Mouse (Mus musculus): ENCODE data around the gene Gabrb1. TPM values are rescaled to one million over a fixed set of nuclear protein-coding genes. Genes with fewer than 3 reads are reported as not detected.
A peak's percentile ranks its signal among the peaks of the same experiment; 100 is the strongest.
"Not testable (repeated sequence)": the region's sequence is repeated elsewhere in the genome, so short reads cannot be mapped to it uniquely, and the experiment has no call there.

Gabrb1 gene
- polyA plus RNA-seq, 1 experiment from 2014 or later = 2.1 TPM

DNA sequence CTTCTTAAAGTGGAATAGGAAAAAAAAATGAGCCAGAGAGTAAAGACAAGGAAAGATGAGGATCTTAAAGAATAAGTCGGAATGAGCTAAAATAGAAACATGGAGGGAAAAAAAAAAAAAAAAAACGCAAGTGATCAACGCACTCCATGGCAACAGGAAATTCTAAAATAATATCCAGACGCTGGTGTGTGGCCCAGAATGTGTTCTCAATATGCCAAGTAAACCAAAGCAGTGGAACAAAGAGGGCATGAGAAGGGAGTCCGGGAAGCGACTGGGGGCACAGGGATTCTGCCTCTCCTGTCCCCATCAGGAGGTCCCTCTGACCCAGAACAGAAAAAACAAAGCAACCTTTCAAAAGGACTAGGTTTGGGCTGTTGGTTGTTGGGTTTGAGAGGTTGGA, 410.9 kb downstream of the Gabrb1 start:
- H3K36me3 ChIP-seq = no peaks in the 10 kb centered on the region
- WGBS = 65% methylated on average over 6 of the region's 6 CpGs
- ATAC-seq (ENCODE audit: low FRiP score, low read depth) = no peak

DNA sequence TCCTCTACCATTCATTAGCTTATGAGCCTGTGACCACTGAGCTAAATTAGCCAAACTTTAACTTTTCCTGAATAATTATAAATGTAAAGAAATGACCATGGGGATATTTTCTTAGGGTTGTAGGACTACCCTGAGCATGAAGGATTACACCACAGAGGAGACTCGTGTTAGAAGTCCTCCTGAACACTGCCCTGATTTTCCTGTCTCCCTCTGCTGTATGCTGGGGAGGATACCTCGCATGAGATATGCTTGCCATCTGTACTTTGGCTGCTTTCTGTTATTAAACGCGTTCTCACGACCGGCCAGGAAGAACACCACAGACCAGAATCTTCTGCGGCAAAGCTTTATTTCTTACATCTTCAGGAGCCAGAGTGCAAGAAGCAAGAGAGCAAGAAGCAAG, 411.5 kb downstream of the Gabrb1 start:
- not testable (repeated sequence) for H3K27ac ChIP-seq (replicated peaks); ATAC-seq (ENCODE audit: low FRiP score, low read depth); H3K4me3 ChIP-seq; H3K9ac ChIP-seq (replicated peaks); H3K36me3 ChIP-seq; H3K27me3 ChIP-seq; H3K4me2 ChIP-seq (replicated peaks); H3K9me3 ChIP-seq; H3K4me1 ChIP-seq
- WGBS = 90% methylated on average over 7 of the region's 7 CpGs

More for the DNA sequence above, 410.9 kb downstream of the Gabrb1 start:
- Histone ChIP-seq H3K27me3 (no peaks in the 10 kb centered on the region), H3K9ac (replicated peaks) (no peak overlapping the region), H3K4me2 (replicated peaks) (no peak overlapping the region), H3K27ac (replicated peaks) (no peak overlapping the region), H3K4me3 (no peak overlapping the region), H3K9me3 (no peaks in the 10 kb centered on the region), H3K4me1 (no peaks in the 10 kb centered on the region)

DNA sequence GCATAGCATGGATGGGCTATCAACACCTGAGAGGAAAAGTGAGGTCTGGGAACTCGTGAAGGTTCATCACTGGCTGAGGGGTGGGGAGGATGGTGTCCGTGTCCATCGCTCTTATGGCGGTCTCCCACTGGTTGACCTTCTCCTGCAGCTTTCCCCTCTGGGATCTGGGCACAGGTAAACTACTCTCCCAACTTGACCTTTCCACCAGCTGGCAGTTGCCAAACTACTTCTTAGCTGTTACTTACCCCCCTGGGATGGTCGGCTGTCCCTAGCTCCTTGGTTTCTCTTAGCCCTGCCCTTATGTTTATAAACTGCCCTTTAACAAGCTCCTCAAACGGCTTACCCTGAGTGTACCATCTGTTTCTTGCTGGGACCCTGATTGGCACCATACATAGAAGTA, 418.9 kb downstream of the Gabrb1 start:
- no peak for ATAC-seq (ENCODE audit: low FRiP score, low read depth)
- Histone ChIP-seq H3K27ac (replicated peaks) (no peak overlapping the region), H3K4me1 (no peaks in the 10 kb centered on the region), H3K4me3 (no peak overlapping the region), H3K27me3 (no peaks in the 10 kb centered on the region), H3K9ac (replicated peaks) (no peak overlapping the region), H3K4me2 (replicated peaks) (no peak overlapping the region), H3K36me3 (no peaks in the 10 kb centered on the region), H3K9me3 (no peaks in the 10 kb centered on the region)
- WGBS = 94% methylated on average over 6 of the region's 6 CpGs

DNA sequence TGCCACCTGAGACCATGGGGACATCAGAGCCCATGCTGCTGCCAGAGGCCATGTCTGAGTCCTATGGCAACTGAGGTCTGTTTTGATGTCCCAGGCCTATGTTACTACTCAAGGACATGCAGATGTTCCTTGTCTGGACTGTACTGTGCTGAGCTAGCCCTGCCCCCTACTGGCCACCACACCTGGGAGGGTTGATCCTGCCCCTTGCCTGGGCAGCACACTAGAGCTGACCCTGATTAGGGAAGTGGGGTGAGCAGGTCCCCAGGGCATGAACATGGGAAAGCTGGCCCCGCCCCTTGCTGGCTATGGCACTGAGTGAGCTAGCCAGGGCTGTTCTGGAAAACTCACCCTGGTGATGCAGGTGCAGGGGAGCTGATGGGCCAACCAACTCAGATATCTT, 428.6 kb downstream of the Gabrb1 start:
- peak; percentile 52; the same call in 1 of the 2 replicates for ATAC-seq (ENCODE audit: low FRiP score, low read depth)
- no peak overlapping the region for H3K4me2 ChIP-seq (replicated peaks)
- H3K36me3 ChIP-seq = no peaks in the 10 kb centered on the region
- no peaks in the 10 kb centered on the region for H3K27me3 ChIP-seq
- whole genome bisulfite sequencing = 86% methylated on average over 1 of the region's 1 CpGs
- H3K9me3 ChIP-seq = no peaks in the 10 kb centered on the region
- no peak overlapping the region for H3K27ac ChIP-seq (replicated peaks)
- H3K4me3 ChIP-seq = no peak overlapping the region
- H3K9ac ChIP-seq (replicated peaks) = no peak overlapping the region
- no peaks in the 10 kb centered on the region for H3K4me1 ChIP-seq

DNA sequence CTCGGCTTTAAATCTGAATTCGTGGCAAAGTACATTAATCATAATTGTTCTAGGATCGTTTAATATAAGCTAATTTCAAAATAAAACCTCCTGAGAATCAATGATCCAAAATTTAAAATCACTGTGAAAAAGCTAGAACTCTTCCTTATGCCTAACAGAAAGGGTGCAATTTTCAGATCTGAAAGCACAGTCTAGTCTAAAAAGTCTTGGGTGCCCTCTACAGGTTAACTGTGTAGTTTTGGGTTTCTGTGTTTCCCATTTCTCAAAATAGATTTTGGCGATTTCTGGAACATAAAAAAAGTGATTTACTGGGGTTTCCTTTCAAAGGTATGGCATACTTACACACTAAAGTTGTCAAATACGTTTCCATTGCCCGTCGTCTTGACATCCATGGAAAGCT, 436.7 kb downstream of the Gabrb1 start:
- Histone ChIP-seq H3K4me2 (replicated peaks) (no peak overlapping the region), H3K9ac (replicated peaks) (no peak overlapping the region)

DNA sequence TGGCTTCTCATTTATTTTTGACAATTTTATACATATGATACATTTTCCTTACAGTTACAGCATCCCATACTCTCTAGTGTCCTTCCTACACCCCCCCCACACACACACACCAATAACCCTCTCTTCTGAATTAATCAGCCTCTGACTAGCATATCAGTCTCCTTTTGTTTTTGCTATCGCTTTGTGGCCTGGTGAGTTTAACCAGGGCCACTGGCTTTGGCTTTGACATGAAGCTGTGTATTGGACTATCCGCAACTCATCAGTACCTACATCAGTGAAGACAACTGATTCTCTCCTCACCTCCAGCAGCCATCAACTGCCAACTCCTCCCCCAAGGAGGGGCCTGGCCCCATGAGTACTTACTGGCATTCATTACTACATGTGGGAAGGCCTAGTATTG, 437.1 kb downstream of the Gabrb1 start:
- 85% methylated on average over 2 of the region's 2 CpGs for WGBS
- Histone ChIP-seq H3K27me3 (no peaks in the 10 kb centered on the region), H3K4me1 (no peaks in the 10 kb centered on the region), H3K4me2 (replicated peaks) (no peak overlapping the region), H3K9me3 (no peaks in the 10 kb centered on the region), H3K9ac (replicated peaks) (no peak overlapping the region), H3K4me3 (no peak overlapping the region), H3K27ac (replicated peaks) (no peak overlapping the region), H3K36me3 (no peaks in the 10 kb centered on the region)
- ATAC-seq (ENCODE audit: low FRiP score, low read depth) = no peak

More for the DNA sequence above, 436.7 kb downstream of the Gabrb1 start:
- Histone ChIP-seq H3K9me3 (no peaks in the 10 kb centered on the region), H3K27me3 (no peaks in the 10 kb centered on the region), H3K4me3 (no peak overlapping the region), H3K36me3 (no peaks in the 10 kb centered on the region), H3K4me1 (no peaks in the 10 kb centered on the region), H3K27ac (replicated peaks) (no peak overlapping the region)
- peak; percentile 69; the same call in 1 of the 2 replicates for ATAC-seq (ENCODE audit: low FRiP score, low read depth)
- WGBS = 62% methylated on average over 7 of the region's 7 CpGs

DNA sequence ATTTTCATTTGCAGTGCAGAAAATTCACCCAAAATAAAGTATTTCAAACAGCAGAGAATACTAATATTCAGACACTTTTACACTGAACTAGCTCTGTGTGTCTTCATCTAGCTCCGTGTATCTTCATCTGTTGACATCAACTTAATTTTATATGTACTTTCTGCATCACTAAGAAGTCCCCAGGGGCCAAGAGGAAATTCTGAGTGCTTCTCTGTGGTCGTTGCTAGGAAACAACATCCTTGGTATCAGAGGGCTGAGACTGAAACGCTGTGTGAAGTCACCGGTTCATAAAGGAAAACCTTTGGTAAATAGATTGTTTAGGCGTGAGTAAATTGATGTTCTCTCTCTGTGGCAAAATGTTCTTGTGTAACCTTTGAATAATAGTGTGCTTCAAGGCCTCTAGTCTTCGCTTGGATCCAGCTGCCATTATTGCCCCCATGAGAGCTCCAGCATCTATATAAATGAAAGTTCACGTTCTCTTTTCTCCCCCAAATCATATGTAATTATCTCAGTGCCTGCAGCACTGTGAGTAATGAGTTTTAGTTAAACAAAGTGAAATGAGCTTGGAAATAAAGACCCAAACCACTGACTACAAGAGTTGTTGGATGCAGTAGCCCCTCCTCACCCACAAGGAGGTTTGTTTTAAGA, 446.5 kb downstream of the Gabrb1 start:
- Histone ChIP-seq H3K4me2 (replicated peaks) (no peak overlapping the region), H3K36me3 (no peaks in the 10 kb centered on the region), H3K27me3 (no peaks in the 10 kb centered on the region), H3K9ac (replicated peaks) (no peak overlapping the region), H3K9me3 (no peaks in the 10 kb centered on the region), H3K27ac (replicated peaks) (no peak overlapping the region), H3K4me1 (no peaks in the 10 kb centered on the region), H3K4me3 (no peak overlapping the region)
- no peak for ATAC-seq (ENCODE audit: low FRiP score, low read depth)
- WGBS = 52% methylated on average over 7 of the region's 7 CpGs

DNA sequence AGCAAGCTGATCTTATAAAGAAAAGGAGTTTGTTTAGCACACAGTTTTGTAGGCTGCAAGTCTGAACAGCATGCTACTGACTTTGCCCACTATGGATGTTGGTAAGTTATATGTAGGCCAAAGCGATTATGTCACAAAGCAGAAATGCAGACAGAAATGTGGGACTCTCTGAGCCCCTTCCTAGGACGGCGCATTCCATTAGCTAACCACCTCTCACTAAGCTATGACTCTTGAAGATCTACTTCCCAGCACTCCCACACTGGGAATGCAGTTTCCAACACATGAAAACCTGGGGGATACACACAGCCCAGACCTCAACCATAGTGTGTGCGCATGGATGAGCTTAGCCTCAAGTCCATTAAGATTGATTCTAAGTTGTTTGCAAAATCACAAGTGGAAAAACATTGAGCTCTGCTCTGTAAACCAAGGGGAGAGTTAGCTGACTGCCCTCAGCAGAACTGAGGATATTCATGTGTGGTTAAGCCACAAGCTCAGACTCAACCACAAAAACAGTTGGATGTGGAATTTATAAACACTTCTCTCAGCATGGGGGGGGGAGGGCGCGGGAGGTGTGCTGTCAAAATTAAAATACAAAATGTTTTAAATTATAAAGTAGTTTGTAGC, 464.6 kb downstream of the Gabrb1 start:
- H3K27ac ChIP-seq (replicated peaks) = no peak overlapping the region
- no peaks in the 10 kb centered on the region for H3K4me1 ChIP-seq
- no peak overlapping the region for H3K4me3 ChIP-seq
- H3K9ac ChIP-seq (replicated peaks) = no peak overlapping the region
- H3K36me3 ChIP-seq = no peaks in the 10 kb centered on the region
- no peaks in the 10 kb centered on the region for H3K27me3 ChIP-seq
- no peaks in the 10 kb centered on the region for H3K9me3 ChIP-seq
- ATAC-seq (ENCODE audit: low FRiP score, low read depth) = no peak
- 92% methylated on average over 6 of the region's 6 CpGs for WGBS
- H3K4me2 ChIP-seq (replicated peaks) = no peak overlapping the region

DNA sequence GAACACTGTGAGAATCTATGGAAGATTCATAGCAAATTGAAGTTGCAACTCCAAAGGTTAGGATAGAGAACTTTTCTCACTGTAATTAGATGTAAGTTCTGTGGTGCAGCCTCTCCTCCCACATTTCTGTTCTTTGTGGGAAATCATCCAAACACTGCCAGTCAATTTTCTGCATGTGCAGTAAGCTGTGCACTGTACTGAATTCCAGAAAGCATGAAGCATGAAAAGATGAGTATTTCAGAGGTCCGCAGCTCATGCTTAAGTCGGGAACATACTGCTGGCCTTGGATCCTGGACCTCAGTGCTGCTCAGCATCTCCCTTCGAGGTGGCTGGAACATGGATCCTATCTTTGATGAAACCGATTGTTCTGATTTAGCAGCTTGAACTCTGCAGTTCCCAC, 468.8 kb downstream of the Gabrb1 start:
- H3K4me2 ChIP-seq (replicated peaks) = no peak overlapping the region
- no peak overlapping the region for H3K9ac ChIP-seq (replicated peaks)
- 94% methylated on average over 4 of the region's 4 CpGs for WGBS
- no peak for ATAC-seq (ENCODE audit: low FRiP score, low read depth)
- no peaks in the 10 kb centered on the region for H3K4me1 ChIP-seq
- no peaks in the 10 kb centered on the region for H3K36me3 ChIP-seq
- H3K9me3 ChIP-seq = no peaks in the 10 kb centered on the region
- H3K27ac ChIP-seq (replicated peaks) = no peak overlapping the region
- no peak overlapping the region for H3K4me3 ChIP-seq
- H3K27me3 ChIP-seq = no peaks in the 10 kb centered on the region

DNA sequence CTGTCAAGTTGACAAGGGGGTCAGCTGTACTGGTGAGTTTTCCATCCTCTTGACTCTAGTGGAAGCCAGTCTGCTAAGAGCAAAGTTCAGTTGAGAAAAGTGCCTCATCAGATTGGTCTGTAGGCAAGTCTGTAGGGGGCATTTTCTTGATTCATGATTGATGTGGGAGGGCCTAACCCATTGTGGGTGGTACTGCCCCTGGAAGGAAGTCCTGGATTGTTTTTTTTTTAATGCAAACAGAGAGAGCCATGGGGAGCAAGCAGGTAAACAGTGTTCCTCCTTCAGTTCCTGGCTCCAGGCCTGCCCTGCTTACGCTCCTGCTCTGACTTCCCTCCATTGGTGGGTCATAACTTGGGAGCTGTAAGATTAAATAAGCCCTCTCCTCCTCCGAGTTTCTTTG, 476.0 kb downstream of the Gabrb1 start:
- H3K4me2 ChIP-seq (replicated peaks) = no peak overlapping the region
- H3K27ac ChIP-seq (replicated peaks) = no peak overlapping the region
- 57% methylated on average over 2 of the region's 2 CpGs for WGBS
- no peaks in the 10 kb centered on the region for H3K27me3 ChIP-seq
- no peak overlapping the region for H3K4me3 ChIP-seq
- no peaks in the 10 kb centered on the region for H3K36me3 ChIP-seq
- no peak overlapping the region for H3K9ac ChIP-seq (replicated peaks)
- no peaks in the 10 kb centered on the region for H3K4me1 ChIP-seq
- H3K9me3 ChIP-seq = no peaks in the 10 kb centered on the region
- no peak for ATAC-seq (ENCODE audit: low FRiP score, low read depth)

DNA sequence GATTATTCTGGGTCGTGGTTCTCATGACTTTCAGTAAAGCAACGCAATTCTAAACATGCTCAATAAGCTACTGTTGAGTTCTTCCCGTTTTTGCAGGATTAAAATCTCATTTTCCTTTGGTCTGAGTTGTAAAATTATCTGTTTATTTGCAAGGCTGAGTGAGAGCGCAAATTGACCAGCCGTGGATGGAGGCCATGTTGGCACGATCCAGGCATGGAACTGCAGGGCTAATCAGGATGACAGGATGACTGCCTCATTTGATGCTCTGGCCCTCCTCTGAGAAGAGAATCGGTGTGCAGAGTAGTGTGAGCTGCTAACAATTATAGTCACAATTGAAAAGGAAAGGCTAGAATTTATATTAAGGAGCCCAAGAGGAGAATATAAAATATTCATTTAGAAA, 480.3 kb downstream of the Gabrb1 start:
- no peaks in the 10 kb centered on the region for H3K9me3 ChIP-seq
- no peak for ATAC-seq (ENCODE audit: low FRiP score, low read depth)
- WGBS = 84% methylated on average over 7 of the region's 7 CpGs
- H3K4me1 ChIP-seq = no peaks in the 10 kb centered on the region
- H3K4me3 ChIP-seq = no peak overlapping the region
- no peaks in the 10 kb centered on the region for H3K36me3 ChIP-seq
- H3K27ac ChIP-seq (replicated peaks) = no peak overlapping the region
- no peak overlapping the region for H3K9ac ChIP-seq (replicated peaks)
- H3K27me3 ChIP-seq = no peaks in the 10 kb centered on the region
- no peak overlapping the region for H3K4me2 ChIP-seq (replicated peaks)

DNA sequence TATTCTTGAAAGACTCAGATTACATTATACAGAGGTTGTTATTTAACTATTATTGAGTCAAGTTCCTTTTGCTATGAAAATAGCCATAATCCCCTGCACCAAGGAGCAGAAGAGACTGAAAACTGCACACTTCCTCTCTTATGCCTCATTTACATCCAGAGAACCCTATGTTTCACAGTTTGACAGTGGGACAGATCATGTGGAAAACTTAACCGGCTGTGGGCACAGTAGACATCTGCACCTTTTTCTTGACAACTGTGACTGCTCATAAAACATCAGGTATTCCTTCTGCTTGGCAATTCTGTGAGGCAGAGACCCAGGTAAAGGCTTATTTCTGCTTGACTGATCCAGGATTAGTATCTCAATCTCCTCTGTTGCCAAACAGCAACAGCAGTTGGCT, 481.7 kb downstream of the Gabrb1 start:
- H3K4me3 ChIP-seq = no peak overlapping the region
- no peak overlapping the region for H3K9ac ChIP-seq (replicated peaks)
- H3K4me1 ChIP-seq = no peaks in the 10 kb centered on the region
- H3K4me2 ChIP-seq (replicated peaks) = no peak overlapping the region
- 79% methylated on average over 1 of the region's 1 CpGs for WGBS
- H3K36me3 ChIP-seq = no peaks in the 10 kb centered on the region
- H3K9me3 ChIP-seq = no peaks in the 10 kb centered on the region
- no peaks in the 10 kb centered on the region for H3K27me3 ChIP-seq
- no peak overlapping the region for H3K27ac ChIP-seq (replicated peaks)
- no peak for ATAC-seq (ENCODE audit: low FRiP score, low read depth)

DNA sequence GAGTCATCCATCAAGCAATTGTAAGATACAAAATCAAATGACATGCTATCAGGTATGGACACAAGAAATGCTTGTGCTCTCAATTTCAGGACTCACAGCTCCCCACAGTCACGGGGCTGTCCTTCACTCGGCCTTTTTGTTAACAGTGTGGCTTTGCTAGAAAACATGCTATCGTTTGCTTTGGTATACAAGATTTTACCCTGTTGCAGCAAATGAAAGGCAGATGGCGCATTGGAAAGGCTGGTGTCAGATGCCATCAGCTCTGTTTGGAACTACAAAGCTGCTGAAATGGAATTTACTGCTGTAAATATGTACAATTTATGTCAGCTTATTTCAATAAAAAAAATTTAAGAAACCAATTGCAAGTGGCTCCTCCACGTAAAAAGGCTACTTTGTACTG, 490.8 kb downstream of the Gabrb1 start:
- 57% methylated on average over 5 of the region's 5 CpGs for WGBS
- H3K9me3 ChIP-seq = no peaks in the 10 kb centered on the region
- no peak overlapping the region for H3K4me3 ChIP-seq
- ATAC-seq (ENCODE audit: low FRiP score, low read depth) = no peak
- H3K36me3 ChIP-seq = no peaks in the 10 kb centered on the region
- H3K9ac ChIP-seq (replicated peaks) = no peak overlapping the region
- H3K4me2 ChIP-seq (replicated peaks) = no peak overlapping the region
- H3K27me3 ChIP-seq = no peaks in the 10 kb centered on the region
- H3K4me1 ChIP-seq = peaks cover 8% of the 10 kb centered on the region; the same call in 1 of the 2 replicates
- H3K27ac ChIP-seq (replicated peaks) = no peak overlapping the region
